Mouse (Mus musculus): ENCODE measurements around the gene Larp1. TPM values are rescaled to one million over a fixed set of nuclear protein-coding genes. Genes with fewer than 3 reads are reported as not detected.

Gene Larp1
- total and polyA plus RNA-seq, 3 experiments = 73.9 to 2,325 (median 201) TPM

DNA sequence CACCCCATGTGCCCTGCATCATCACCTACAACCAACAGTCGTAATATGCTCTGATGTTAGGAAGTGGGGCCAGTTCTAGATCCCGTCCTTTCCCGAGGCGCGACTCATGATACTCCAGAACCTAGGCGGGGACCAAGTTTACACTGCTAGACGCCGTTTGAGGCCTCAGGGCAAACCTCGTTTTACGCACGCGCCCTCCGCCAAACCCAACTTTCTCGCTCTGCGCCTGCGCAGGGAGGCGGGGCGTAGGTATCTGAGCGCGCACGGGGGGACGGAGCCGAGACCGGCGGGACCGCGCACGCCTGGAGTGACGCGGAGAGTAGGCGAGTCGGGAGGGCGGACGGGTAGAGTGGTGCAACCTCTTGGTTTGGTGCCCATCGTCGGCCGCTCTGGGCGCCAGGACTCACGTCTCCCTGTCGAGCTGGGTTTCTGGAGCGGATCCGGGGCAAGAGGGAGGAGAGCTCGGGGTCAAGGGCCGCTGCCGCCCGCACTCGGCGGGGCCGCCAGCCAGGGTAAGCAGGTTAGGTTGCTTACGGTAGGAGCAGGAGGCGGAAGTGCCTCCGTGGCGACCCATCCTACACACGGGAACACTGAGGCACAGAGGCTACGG lies 94.9 kb downstream of the Larp1 start, which contains the start of gene Cnot8 (continued):
- peak; percentile 84 for TF ChIP-seq KAT2A (conservative IDR thresholded peaks at IDR 0.05; ENCODE audit: low read depth, low read length)
- peak; percentile 57; the same call in 1 of the 2 replicates for TF ChIP-seq GABPA (IDR thresholded peaks at IDR 0.05; ENCODE audit: low read depth, low read length)
- peak; percentile 81; the same call in 1 of the 2 replicates for TF ChIP-seq TBP (IDR thresholded peaks at IDR 0.05; ENCODE audit: low read depth, low read length)
- 0 out of 2 replicates have a peak, but pooled peaks have one; percentile 40 for TF ChIP-seq RCOR1 (IDR thresholded peaks at IDR 0.05; ENCODE audit: low read depth, low read length)
- TF ChIP-seq EP300 (IDR thresholded peaks at IDR 0.05; ENCODE audit: low read depth in 1 of 2, low read length in 2 of 2) = no peak; a peak in 1 of 4 replicates
- peak; percentile 68; the same call in 1 of the 2 replicates for TF ChIP-seq MYC (IDR thresholded peaks at IDR 0.05; ENCODE audit: low read depth, low read length)
- TF ChIP-seq CHD2 (IDR thresholded peaks at IDR 0.05; ENCODE audit: low read length) = no peak; the same call in 1 of the 2 replicates
- TF ChIP-seq TAL1 (IDR thresholded peaks at IDR 0.05; ENCODE audit: low read length) = no peak
- no peak for TF ChIP-seq USF2 (IDR thresholded peaks at IDR 0.05; ENCODE audit: borderline replicate concordance in 1 of 2, insufficient read depth in 1 of 2, low read depth in 1 of 2, low read length in 2 of 2)
- TF ChIP-seq MAFK (IDR thresholded peaks at IDR 0.05; ENCODE audit: borderline replicate concordance, low read depth, low read length) = no peak
- peak; percentile 68 for TF ChIP-seq ETS1 (IDR thresholded peaks at IDR 0.05; ENCODE audit: low read depth, low read length)
- TF ChIP-seq MAX (IDR thresholded peaks at IDR 0.05; ENCODE audit: low read length) = peak; percentile 86
- TF ChIP-seq ELF1 (IDR thresholded peaks at IDR 0.05; ENCODE audit: low read depth, low read length) = peak; percentile 90
- no peak for TF ChIP-seq JUND (IDR thresholded peaks at IDR 0.05; ENCODE audit: low read depth, low read length)
- TF ChIP-seq ZMIZ1 (IDR thresholded peaks at IDR 0.05; ENCODE audit: low read depth, low read length) = peak; percentile 96
- peak; percentile 60; the same call in 1 of the 2 replicates for TF ChIP-seq MAZ (IDR thresholded peaks at IDR 0.05; ENCODE audit: low read depth, low read length)
- TF ChIP-seq POLR2AphosphoS2 (IDR thresholded peaks at IDR 0.05; ENCODE audit: low read length) = peak; percentile 98
- peak; percentile 95 for TF ChIP-seq NELFE (IDR thresholded peaks at IDR 0.05; ENCODE audit: low read depth, low read length)
- TF ChIP-seq ZNF384 (IDR thresholded peaks at IDR 0.05; ENCODE audit: low read depth, low read length) = peak; percentile 43; the same call in 1 of the 2 replicates
- no peak for TF ChIP-seq SMC3 (IDR thresholded peaks at IDR 0.05; ENCODE audit: low read depth, low read length)

DNA sequence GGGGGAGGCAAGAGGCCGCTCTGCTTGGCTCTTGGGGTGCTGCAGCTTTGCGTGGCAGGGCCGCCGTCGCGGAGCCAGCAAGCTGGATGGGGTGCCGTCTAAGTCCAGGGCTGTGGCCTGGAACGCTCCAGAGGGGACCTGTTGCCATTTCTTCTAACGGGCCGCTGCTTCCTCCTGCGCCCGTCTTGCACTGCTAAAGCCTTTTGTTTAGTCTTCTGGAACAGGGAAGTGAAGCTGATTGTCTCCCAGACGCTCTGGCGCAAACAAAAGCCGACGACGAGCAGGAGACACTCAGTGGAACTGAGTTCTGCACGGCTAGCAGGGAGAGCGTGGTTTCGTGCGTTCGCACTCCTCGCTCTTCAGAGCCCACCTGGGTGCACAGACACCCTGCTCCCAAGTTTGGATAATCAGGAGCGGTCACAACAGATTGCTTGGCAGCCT lies 95.5 kb downstream of the Larp1 start:
- Histone ChIP-seq H3K9ac (ENCODE audit: control insufficient read depth, low read depth, low read length, poor library complexity, severe bottlenecking) (peak overlapping the region; percentile 81), H3K4me1 (ENCODE audit: control insufficient read depth in 1 of 2, insufficient read depth in 2 of 2, low read length in 2 of 2) (peaks cover 9 to 21% of the 10 kb centered on the region in 2 experiments), H3K9me3 (replicated peaks; ENCODE audit: insufficient read depth, low read length) (no peaks in the 10 kb centered on the region), H3K4me3 (ENCODE audit: control insufficient read depth in 1 of 2, insufficient read depth in 1 of 2, low read depth in 2 of 2, low read length in 2 of 2) (peak overlapping the region; percentile 74 to 87), H3K79me2 (ENCODE audit: control insufficient read depth, insufficient read depth, low read length, poor library complexity) (peaks cover 53% of the 10 kb centered on the region), H3K27ac (ENCODE audit: control insufficient read depth, low read depth, low read length) (peak overlapping the region; percentile 73), H3K27me3 (ENCODE audit: control insufficient read depth in 1 of 2, insufficient read depth in 2 of 2, low read length in 2 of 2) (no peaks in the 10 kb centered on the region), H3K36me3 (ENCODE audit: control insufficient read depth in 1 of 2, insufficient read depth in 2 of 2, low read length in 2 of 2) (peaks cover 0 to 19% of the 10 kb centered on the region in 2 experiments; a peak in 2 of 4 replicates)
- peak; percentile 94 for DNase-seq (ENCODE audit: low read depth, low spot score)
- TF ChIP-seq MXI1 (IDR thresholded peaks at IDR 0.05; ENCODE audit: low read depth, low read length) = peak; percentile 81; the same call in 1 of the 2 replicates
- no peak for TF ChIP-seq MAX (IDR thresholded peaks at IDR 0.05; ENCODE audit: low read length)
- TF ChIP-seq EP300 (IDR thresholded peaks at IDR 0.05; ENCODE audit: low read depth in 1 of 2, low read length in 2 of 2) = no peak
- no peak for TF ChIP-seq USF1 (IDR thresholded peaks at IDR 0.05; ENCODE audit: low read depth, low read length)
- TF ChIP-seq ZC3H11A (IDR thresholded peaks at IDR 0.05; ENCODE audit: low read depth, low read length) = no peak
- no peak for TF ChIP-seq GABPA (IDR thresholded peaks at IDR 0.05; ENCODE audit: low read depth, low read length)
- TF ChIP-seq NELFE (IDR thresholded peaks at IDR 0.05; ENCODE audit: low read depth, low read length) = no peak; the same call in 1 of the 2 replicates
- TF ChIP-seq MEF2A (IDR thresholded peaks at IDR 0.05; ENCODE audit: extremely low read depth, insufficient replicate concordance, low read depth, low read length, poor library complexity, severe bottlenecking) = no peak
- 0 out of 2 replicates have a peak, but pooled peaks have one; percentile 11 for TF ChIP-seq ETS1 (IDR thresholded peaks at IDR 0.05; ENCODE audit: low read depth, low read length)
- peak; percentile 79; the same call in 1 of the 2 replicates for TF ChIP-seq SIN3A (IDR thresholded peaks at IDR 0.05; ENCODE audit: low read length)
- peak; percentile 68 for TF ChIP-seq TBP (IDR thresholded peaks at IDR 0.05; ENCODE audit: low read depth, low read length)
- no peak for TF ChIP-seq CHD2 (IDR thresholded peaks at IDR 0.05; ENCODE audit: low read length)
- TF ChIP-seq CTCF (IDR thresholded peaks at IDR 0.05 in 2 of 3, conservative IDR thresholded peaks at IDR 0.05 in 1 of 3; ENCODE audit: control insufficient read depth in 1 of 3, insufficient read depth in 1 of 3, low read depth in 2 of 3, low read length in 3 of 3, poor library complexity in 1 of 3, severe bottlenecking in 1 of 3) = no peak
- TF ChIP-seq UBTF (IDR thresholded peaks at IDR 0.05; ENCODE audit: borderline replicate concordance, insufficient read depth, low read depth, low read length) = no peak
- TF ChIP-seq TAL1 (IDR thresholded peaks at IDR 0.05; ENCODE audit: low read length) = no peak
- peak; percentile 36 to 56; a peak in 3 of 4 replicates for TF ChIP-seq POLR2A (IDR thresholded peaks at IDR 0.05; ENCODE audit: control insufficient read depth in 1 of 2, insufficient read depth in 1 of 2, low read depth in 1 of 2, low read length in 2 of 2, poor library complexity in 1 of 2)
- no peak for TF ChIP-seq USF2 (IDR thresholded peaks at IDR 0.05; ENCODE audit: borderline replicate concordance in 1 of 2, insufficient read depth in 1 of 2, low read depth in 1 of 2, low read length in 2 of 2)
- no peak for TF ChIP-seq POLR2AphosphoS5 (IDR thresholded peaks at IDR 0.05; ENCODE audit: borderline replicate concordance, low read depth, low read length)
- TF ChIP-seq MYC (IDR thresholded peaks at IDR 0.05; ENCODE audit: low read depth, low read length) = no peak
- TF ChIP-seq JUND (IDR thresholded peaks at IDR 0.05; ENCODE audit: low read depth, low read length) = no peak
- peak; percentile 59; the same call in 1 of the 2 replicates for TF ChIP-seq ELF1 (IDR thresholded peaks at IDR 0.05; ENCODE audit: low read depth, low read length)
- no peak for TF ChIP-seq MAFK (IDR thresholded peaks at IDR 0.05; ENCODE audit: borderline replicate concordance, low read depth, low read length)
- no peak for TF ChIP-seq RAD21 (IDR thresholded peaks at IDR 0.05; ENCODE audit: low read depth, low read length)
- TF ChIP-seq ZMIZ1 (IDR thresholded peaks at IDR 0.05; ENCODE audit: low read depth, low read length) = no peak; the same call in 1 of the 2 replicates
